Comparison of ENCODE assay signal across 28 mouse cellular contexts in genomic region chr17:14492936-14493335, GRCm38 (mm10).
DNase-seq lines count a peak whose midpoint lies in the region; ATAC-seq and TF ChIP-seq lines count a peak whose summit lies in the region.
"Had no signal": no experiment of that assay in that cellular context is flagged by ENCODE, and none has a peak within 500 bp of the region (broad histone marks: within the 10 kb centered on the region; RNA-seq: fewer than 3 reads in every experiment).

No protein-coding gene starts in this region.

- WGBS in heart, embryonic 11.5 days (ENCODE audit: insufficient replicate concordance), result 75% methylated on average over 10 of the region's 10 CpGs
- WGBS in lung, adult 2 months, result 54% methylated on average over 10 of the region's 10 CpGs
- 90% methylated on average over 10 of the region's 10 CpGs for WGBS in limb, embryonic 10.5 days
- 38% methylated on average over 10 of the region's 10 CpGs for WGBS in cerebellum, adult 2 months

- no peak for TF ChIP-seq POLR2A in lung, adult 2 months (IDR thresholded peaks at IDR 0.05; ENCODE audit: borderline replicate concordance, extremely low read depth, low read depth, low read length)
- TF ChIP-seq POLR2A in cerebellum, adult 2 months (IDR thresholded peaks at IDR 0.05; ENCODE audit: borderline replicate concordance, insufficient read depth, low read length), result no peak

- H3K9ac ChIP-seq in heart, embryonic 11.5 days (ENCODE audit: low read depth, low read length), result no peak overlapping the region
- H3K9ac ChIP-seq: embryonic facial prominence, embryonic 13.5 days; embryonic facial prominence, embryonic 15.5 days; forebrain, embryonic 12.5 days had no signal

- H3K36me3 ChIP-seq in heart, embryonic 11.5 days (ENCODE audit: control insufficient read depth, insufficient read depth, low read length), result no peaks in the 10 kb centered on the region
- no peaks in the 10 kb centered on the region for H3K36me3 ChIP-seq in limb, embryonic 10.5 days
- H3K36me3 ChIP-seq: embryonic facial prominence, embryonic 13.5 days; embryonic facial prominence, embryonic 15.5 days; forebrain, embryonic 10.5 days; forebrain, embryonic 12.5 days; G1E had no signal

- TF ChIP-seq CTCF in lung, adult 2 months (IDR thresholded peaks at IDR 0.05; ENCODE audit: insufficient read depth, low read length), result no peak
- TF ChIP-seq CTCF in cerebellum, adult 2 months (IDR thresholded peaks at IDR 0.05; ENCODE audit: borderline replicate concordance, insufficient read depth, low read depth, low read length), result no peak

- no peak overlapping the region for H3K27ac ChIP-seq in heart, embryonic 11.5 days (ENCODE audit: low read depth, low read length)
- H3K27ac ChIP-seq in limb, embryonic 10.5 days, result peak overlapping the region; percentile 32; the same call in 1 of the 2 replicates
- no peak overlapping the region for H3K27ac ChIP-seq in cerebellum, adult 2 months (ENCODE audit: insufficient read depth, low read length)
- H3K27ac ChIP-seq: embryonic facial prominence, embryonic 15.5 days; forebrain, embryonic 10.5 days; forebrain, embryonic 12.5 days had no signal

- H3K4me2 ChIP-seq in heart, embryonic 11.5 days, result no peak overlapping the region
- H3K4me2 ChIP-seq: embryonic facial prominence, embryonic 15.5 days; forebrain, embryonic 12.5 days had no signal

- ATAC-seq in heart, embryonic 11.5 days (replicated peaks; ENCODE audit: insufficient number of reproducible peaks, low FRiP score, low TSS enrichment), result no peak
- ATAC-seq: activated CD4-positive, CD25-positive, alpha-beta regulatory T cell, adult 4 months; CD4-positive, CD25-positive, alpha-beta regulatory T cell, adult 4 months; forebrain, embryonic 14.5 days; Patski had no signal

- no peaks in the 10 kb centered on the region for H3K9me3 ChIP-seq in heart, embryonic 11.5 days (replicated peaks; ENCODE audit: control insufficient read depth, low read length)
- no peaks in the 10 kb centered on the region for H3K9me3 ChIP-seq in limb, embryonic 10.5 days (replicated peaks)
- H3K9me3 ChIP-seq: embryonic facial prominence, embryonic 13.5 days; embryonic facial prominence, embryonic 15.5 days; forebrain, embryonic 10.5 days; forebrain, embryonic 12.5 days; G1E had no signal

- DNase-seq in heart, adult 11 months, result peak; percentile 81
- peak; percentile 44 for DNase-seq in lung, adult 2 months
- no peak for DNase-seq in lung, postnatal 14 days
- DNase-seq in limb, embryonic 10.5 days (ENCODE audit: low spot score), result no peak
- DNase-seq in lung, postnatal 36 days, result peak; percentile 56
- no peak for DNase-seq in kidney, postnatal 10 days
- DNase-seq in cerebellum, adult 2 months, result no peak
- DNase-seq: adrenal gland, adult 8-10 months; adrenal gland, postnatal 14 days; adrenal gland, postnatal 36 days; B cell, adult 2 months; cerebellum, adult 11-12 months; cerebellum, adult 8-10 months; cerebellum, adult 9-11 months; cerebellum, postnatal 14 days; cerebellum, postnatal 36 days; embryo, embryonic 11 days had no signal

- no peaks in the 10 kb centered on the region for H3K4me1 ChIP-seq in heart, embryonic 11.5 days (ENCODE audit: control insufficient read depth, insufficient read depth, low read length)
- no peaks in the 10 kb centered on the region for H3K4me1 ChIP-seq in lung, adult 2 months (ENCODE audit: control insufficient read depth, insufficient read depth, low read length)
- peaks cover 58% of the 10 kb centered on the region for H3K4me1 ChIP-seq in limb, embryonic 10.5 days
- H3K4me1 ChIP-seq in cerebellum, adult 2 months (ENCODE audit: control insufficient read depth, insufficient read depth, low read length), result no peaks in the 10 kb centered on the region; the same call in 1 of the 2 replicates

- no peak overlapping the region for H3K4me3 ChIP-seq in heart, embryonic 11.5 days (ENCODE audit: low read depth, low read length)
- H3K4me3 ChIP-seq in lung, adult 2 months (replicated peaks; ENCODE audit: extremely low read depth, low read depth, low read length), result no peak overlapping the region
- H3K4me3 ChIP-seq in limb, embryonic 10.5 days, result no peak overlapping the region
- H3K4me3 ChIP-seq in cerebellum, adult 2 months (replicated peaks; ENCODE audit: insufficient read depth, low read depth, low read length), result no peak overlapping the region
- H3K4me3 ChIP-seq: embryonic facial prominence, embryonic 13.5 days; embryonic facial prominence, embryonic 15.5 days; erythroblast, embryonic 14.5 days; forebrain, embryonic 10.5 days; forebrain, embryonic 12.5 days had no signal

- peaks cover 41% of the 10 kb centered on the region for H3K27me3 ChIP-seq in heart, embryonic 11.5 days (ENCODE audit: control insufficient read depth, insufficient read depth, low read length)
- no peaks in the 10 kb centered on the region for H3K27me3 ChIP-seq in limb, embryonic 10.5 days (ENCODE audit: low read depth, poor library complexity, severe bottlenecking)
- no peaks in the 10 kb centered on the region; the same call in 1 of the 2 replicates for H3K27me3 ChIP-seq in cerebellum, adult 2 months (ENCODE audit: control insufficient read depth, insufficient read depth, low read length)
- H3K27me3 ChIP-seq: forebrain, embryonic 12.5 days had no signal

Comparison
In these comparisons a context has a peak if more than half of its experiments do, and no peak if none do; other contexts are left out.
1. DNase-seq: peak in heart, adult 11 months (single experiment), lung, adult 2 months (single experiment) and lung, postnatal 36 days (single experiment); none in lung, postnatal 14 days (single experiment), limb, embryonic 10.5 days (single experiment), kidney, postnatal 10 days (single experiment) and cerebellum, adult 2 months (0 of 2).